Mouse (Mus musculus): ENCODE results near the gene Rbm7.
"Not testable (repeated sequence)": the region's sequence is repeated elsewhere in the genome, so short reads cannot be mapped to it uniquely, and the experiment has no call there.

The Rbm7 gene

DNA sequence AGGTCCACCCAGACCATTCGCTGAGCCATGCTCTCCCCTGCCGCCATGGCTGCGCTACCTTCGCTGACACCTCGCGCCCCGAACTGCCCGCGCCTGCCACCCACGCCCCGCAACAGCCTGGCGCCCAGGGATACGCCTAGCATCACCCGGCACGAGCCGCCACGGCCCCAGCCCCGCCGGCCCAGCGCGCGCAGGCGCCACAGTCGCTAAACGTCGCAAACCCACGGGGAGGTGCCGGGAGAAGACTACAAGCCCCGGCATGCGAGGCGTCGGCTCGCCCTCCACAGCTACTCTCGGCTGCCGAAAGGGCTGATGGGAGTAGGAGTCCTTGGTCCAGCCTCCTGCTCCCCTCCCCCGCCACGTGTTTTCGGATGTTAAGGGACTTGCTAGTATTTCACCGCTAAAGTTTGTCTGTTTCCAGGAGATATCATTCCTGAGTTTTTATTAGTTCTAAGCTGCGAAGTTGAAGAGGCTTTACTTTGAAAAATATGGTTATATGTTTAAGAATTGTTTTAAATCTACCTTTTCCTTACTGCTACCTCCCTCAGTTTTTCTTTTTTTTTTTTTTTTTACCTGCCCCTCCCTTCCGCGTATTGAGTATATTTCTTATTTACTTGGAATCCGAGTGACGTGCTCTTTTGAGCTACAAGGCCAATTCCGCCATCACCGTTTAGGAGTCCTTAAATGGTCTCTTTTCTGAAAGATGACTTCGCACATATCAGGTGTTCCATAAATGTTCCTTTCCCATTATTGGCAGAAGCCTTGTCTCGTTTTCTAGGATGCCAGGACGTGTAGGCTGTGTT is 14.5 kb downstream of the Rbm7 start, which contains the start of gene Rexo2:
Rexo2 (minus strand) TSS at position 213 of the 803 bp plus-strand sequence.
- peak; percentile 95 for DNase-seq (ENCODE audit: low read depth)

DNA sequence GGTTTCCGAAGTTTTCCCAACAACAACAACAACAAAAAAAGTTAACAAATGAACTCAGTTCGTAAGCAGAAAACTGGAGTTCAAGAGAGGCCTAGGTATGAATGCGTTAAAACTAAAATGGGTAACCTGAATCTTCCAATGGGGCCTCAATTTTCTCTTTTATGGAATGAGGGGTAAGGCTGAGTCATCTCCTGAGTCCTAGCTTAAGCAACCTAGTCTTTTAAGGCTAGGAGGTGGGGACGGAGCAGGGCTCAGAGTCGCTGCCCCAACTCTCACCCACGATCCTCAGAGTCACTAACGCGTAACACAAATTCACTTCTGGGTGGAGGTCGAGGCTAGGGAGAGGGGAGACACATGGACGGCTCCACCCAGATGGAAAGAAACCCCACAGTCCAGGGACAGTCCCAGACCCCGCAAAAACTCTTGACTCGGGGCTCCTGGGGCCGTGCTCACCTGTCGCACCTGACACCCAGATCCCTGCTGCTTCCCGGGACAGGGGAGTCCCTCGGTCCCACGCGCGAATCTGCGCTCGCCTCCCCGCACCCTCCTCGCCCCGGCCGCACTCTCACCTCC is 15.2 kb downstream of the Rbm7 start:
- no peak for DNase-seq (ENCODE audit: low read depth)

DNA sequence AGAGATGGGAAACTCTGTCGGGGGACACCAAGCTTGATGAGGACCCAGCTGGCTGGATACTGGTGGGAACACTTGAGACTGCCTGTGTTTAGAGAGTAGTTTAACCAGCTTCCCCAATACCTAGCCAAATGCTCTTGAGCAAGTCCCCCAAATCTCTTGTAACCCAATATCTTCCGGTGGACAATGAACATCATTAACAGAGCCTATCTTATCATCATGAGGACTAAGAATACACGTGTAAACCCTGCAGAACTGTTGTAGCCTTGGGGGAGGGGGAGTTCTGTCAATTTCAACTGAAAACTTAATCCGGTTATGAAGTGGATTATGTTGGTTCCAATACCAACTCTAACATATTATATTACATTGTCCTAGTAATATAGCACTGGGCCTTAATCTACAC is 16.3 kb downstream of the Rbm7 start:
- DNase-seq (ENCODE audit: low read depth), result no peak

DNA sequence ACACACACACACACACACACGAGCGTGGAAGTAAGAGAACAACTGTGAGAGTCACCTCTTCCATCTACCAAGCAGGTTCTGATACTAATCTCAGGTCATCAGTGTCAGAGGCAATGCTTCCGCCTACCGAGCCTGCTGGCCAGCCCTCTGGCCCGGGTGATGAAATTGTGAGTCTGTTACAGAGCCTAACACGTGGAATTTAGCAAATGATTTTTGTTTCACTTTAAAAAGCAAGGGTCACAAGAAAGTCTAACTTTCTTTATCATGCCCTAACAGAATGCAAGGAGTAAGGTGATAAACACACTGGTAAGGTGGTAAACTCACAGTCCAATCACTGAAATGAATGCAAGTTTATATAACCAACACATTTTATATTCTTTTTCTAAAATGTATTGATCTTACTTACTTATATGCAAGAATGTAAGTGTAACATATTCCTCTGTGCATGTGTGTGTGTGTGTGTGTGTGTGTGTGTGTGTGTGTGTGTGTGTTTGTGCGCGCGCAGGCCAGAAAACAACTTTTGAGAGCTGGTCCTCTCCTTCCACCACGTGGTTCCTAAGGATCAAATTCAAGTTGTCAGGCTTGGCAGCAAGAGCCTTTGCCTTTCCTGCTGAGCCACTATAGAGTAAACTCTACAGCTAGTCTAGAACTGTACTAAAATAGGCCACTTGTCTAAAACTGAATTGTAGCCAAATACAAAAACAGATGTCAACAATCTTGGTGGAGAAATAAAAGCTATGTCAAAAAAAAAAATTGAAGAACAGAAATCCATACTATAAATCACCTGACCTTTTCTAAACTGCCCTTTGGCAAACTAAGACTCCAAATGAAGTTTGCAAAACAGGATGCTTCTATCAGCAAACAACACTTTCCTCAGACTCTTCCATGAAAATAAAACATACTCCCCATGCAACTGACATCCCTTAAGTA is 18.6 kb downstream of the Rbm7 start:
- DNase-seq (ENCODE audit: low read depth), result no peak

DNA sequence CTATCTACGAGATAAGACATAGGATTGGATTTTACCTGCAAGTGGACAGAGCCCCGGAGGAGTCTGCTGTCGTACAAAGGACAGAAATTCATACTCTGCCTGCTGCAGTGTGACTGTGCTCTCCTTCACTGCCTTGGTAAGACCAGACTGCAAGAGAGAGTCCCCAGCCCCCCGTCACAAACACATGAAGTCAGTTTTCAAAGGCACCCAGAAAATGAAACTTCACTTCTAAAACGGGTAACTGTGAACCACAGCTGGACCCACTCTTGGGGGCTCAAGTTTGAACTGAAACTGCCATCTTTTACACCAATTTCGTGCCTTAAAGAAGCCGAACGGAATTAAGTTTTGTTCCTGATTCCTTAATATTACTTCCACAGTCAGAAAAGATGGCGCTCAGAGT is 20.7 kb downstream of the Rbm7 start:
- no peak for DNase-seq (ENCODE audit: low read depth)

DNA sequence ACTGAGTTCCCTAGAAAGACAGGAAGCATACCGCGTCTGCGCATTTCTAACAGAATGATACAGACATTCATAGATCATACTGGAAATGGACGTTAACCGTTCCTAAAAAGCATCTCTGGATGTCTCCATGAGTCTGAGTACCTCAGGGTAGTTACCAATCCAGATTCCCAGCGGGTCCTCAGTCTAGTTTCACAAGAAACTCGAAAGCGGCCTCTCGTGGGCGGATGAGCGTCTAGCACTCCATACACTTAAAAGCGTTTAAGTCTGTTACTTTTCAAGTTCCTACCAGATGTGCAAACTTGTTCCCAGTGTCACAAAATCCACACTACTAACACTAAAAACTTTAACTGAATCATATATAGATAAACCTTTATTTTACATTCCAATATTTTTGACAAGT is 22.0 kb downstream of the Rbm7 start:
- DNase-seq (ENCODE audit: low read depth), result no peak

DNA sequence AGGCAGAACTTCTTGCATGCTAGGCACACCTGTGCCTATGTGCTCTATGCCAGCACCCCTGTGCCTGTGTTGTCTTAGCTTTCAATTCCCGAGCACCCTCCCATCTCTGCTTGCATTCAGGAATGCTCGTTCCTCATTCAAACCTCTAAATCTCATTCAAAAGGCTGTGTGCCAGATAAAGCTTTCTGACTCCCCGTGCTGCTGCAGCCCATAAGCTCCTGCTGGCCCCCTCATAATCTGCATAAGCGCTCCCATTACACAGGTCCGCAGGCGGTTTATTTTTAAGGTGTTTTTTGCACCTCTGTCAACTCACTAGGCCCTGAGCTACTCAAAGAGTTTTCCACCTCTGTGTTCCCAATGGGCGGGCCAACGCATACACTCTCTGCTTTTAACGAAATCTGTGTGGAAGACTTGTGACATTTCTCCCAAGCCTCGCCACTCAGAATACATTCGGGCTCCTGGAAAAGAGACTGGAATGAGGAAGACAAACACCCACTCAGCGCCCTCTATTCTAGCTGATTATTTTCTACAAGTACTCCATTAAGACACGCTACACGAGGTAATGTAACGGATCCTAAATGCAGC is 22.6 kb downstream of the Rbm7 start:
- no peak for DNase-seq (ENCODE audit: low read depth)

DNA sequence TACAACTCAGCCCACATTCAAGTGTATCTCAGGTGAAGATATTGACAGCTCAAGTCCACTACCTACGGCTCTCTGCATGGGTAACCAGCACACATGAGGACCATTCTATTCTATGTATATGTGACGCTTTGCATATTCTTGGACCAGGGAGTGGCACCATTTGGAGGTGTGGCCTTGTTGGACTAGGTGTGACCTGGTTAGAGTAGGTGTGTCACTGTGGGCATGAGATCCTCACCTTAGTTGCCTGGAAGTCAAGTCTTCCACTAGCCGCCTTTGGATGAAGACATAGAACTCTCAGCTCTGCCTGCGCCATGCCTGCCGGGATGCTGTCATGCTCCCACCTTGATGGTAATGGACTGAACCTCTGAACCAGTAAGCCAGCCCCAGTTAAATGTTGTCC is 27.6 kb downstream of the Rbm7 start:
- DNase-seq (ENCODE audit: low read depth), result not testable (repeated sequence)

DNA sequence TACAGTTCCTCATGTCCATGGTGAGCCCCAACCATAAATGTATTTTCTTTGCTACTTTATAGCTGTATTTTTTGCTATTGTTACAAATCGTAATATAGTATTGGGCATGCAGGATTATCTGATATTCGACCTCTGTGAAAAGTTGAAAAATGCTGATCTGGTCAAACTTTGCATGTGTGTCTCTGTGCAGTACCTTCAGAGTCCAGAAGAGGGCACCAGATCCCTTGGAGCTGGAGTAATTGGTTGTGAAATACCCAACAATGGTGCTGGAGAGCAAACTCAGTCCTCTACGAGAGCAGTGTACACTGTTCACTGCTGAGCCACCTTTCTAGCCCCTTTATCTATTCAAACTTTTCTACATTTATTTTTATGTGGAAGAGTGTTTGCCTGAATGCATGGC is 28.3 kb downstream of the Rbm7 start:
- peak; percentile 60 for DNase-seq (ENCODE audit: low read depth)

DNA sequence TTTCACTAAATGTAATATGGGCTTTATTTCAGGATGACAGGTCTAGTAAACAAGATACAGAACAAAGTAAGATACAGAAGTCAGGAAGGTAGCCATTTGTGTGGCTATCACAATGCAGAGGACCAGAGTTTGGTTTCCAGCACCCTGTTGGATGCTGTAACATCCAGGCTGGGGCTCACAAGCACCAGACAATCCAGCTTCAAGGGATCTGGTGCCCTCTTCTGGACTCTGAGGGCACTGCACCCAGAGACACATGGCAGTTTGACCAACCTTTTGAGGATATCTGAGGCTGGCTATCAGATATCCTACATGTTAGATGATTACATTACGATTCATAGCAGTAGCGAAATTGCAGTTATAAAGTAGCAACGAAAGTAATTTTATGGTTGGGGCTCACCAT is 29.4 kb downstream of the Rbm7 start:
- DNase-seq (ENCODE audit: low read depth), result no peak

DNA sequence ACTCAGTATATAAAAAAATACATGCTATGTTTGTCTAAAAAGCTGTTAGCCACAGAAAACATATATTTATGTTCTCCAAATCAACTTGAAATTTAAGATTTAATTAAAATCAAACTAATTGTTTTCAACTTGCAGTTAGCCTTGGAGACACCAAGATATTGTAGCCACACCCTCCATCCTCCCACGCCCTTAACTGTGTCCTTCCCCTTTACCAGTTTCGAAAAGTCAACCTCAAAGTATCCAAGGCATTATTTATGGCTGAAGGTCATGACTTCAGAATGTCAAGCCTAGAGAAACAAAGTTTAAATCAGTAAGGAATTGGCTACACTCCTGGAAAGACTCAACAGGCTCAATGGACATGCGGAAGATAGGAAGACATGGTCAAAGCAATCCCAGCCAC is 33.6 kb downstream of the Rbm7 start:
- no peak for DNase-seq (ENCODE audit: low read depth)

DNA sequence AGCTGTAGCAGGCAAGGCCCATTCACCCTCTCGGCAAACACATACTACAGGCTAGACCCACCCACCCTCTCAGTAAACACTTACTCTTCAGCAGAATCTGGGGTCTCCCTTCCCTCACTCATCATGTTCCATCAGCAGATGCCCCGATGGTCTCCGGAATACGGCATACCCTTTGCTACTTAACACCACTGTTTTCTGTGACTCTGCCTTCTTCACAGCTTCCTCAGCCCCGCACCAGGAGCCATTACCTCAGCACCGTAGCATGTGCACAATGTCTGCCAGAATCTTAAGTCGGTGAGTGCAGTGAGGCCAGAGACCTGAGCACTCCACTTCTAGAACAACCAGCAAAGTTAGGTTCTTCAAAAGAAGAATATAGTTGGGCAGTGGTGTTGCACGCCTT is 34.4 kb downstream of the Rbm7 start:
- no peak for DNase-seq (ENCODE audit: low read depth)

DNA sequence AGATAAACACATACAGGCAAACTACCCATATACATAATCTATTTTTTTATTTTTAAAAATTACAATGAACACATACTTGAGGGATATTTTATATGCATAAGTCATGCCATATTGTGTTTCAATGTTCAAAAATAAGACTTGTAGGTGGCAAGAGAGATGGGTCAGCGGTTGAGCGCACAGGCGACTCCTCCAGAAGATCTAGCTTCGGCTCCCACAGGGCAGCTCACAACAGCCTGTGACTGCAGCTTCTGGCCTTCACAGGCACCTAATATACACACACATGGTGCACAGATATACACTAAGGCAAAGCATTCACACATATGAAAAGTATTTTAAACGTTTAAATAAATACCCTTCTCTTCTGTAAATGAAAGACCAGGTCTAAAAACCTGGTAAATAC is 35.7 kb downstream of the Rbm7 start:
- no peak for DNase-seq (ENCODE audit: low read depth)

DNA sequence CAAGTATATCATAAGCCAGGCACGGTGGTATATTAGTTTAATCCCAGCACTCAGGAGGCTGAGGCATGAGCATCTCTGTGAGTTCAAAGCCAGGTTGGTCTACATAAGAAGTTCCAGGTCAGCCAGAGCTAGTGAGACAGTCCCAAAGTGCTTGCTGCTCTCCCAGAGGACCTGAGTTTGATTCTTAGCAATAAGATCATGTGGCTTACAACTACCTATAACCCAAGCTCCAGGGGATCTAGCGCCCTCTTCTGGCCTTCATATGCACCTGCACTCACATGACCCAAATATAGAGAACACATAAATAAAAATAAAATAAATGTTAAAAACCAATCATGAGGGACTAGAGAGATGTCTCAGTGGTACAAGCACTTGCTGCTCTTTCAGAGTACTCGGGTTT is 36.2 kb downstream of the Rbm7 start:
- no peak for DNase-seq (ENCODE audit: low read depth)

DNA sequence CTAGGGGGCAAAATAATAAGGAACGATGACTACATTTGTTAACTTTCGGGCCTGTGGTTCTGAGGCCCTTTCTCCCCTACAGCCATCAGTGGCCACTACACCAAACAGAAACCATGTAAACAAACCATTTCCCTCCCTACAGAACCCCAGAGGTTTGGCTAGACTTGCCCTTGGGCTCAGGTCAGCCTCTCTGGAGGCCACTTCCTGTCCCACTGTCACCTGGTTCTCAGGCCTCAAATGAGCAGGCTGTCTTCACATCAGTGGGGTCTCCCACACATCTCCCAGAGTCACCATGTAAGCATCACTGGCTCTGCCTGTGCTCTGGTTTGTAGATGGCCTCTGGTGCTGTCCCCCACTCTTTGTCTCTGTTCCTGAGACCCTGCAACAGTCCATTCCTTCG is 39.1 kb downstream of the Rbm7 start:
- no peak for DNase-seq (ENCODE audit: low read depth)

DNA sequence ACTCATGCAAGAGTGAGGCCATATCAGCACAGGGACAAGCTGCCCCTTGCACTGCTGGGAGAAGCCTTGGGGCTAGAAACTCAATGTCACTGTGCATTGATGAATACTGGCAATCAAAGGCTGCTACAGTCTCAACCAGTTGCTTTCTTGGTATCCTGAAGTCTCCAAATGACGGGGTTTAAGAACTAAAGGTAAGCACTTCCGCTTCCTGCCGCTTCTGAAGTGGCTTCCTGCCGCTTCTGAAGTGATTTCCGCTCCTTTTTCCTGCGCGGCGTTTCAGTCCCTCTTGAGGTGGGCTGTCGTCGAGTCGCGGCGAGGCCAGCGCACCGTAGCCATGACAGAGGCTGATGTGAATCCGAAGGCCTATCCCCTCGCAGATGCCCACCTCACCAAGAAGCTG is 45.0 kb downstream of the Rbm7 start:
- DNase-seq (ENCODE audit: low read depth), result no peak

DNA sequence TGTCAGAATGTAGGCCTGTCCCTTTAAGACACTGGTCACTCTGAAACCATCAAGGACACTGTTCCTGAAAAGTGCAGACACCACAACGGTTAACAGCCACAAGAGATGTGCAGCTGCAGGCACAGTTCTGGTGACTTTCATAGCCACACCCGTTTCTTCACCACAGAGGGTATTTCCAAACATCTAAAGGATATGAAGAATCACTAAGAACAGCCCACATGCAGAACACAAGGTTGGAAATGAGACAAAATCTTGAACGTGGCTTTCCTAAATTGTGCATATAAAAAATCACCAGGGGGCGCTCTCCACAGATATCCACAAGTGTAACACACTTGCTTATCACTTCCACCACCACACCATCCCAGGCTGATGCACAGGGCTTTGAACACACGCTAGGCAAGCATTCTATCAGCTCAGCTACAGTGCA is 47.3 kb downstream of the Rbm7 start:
- peak; percentile 29 for DNase-seq (ENCODE audit: low read depth)

DNA sequence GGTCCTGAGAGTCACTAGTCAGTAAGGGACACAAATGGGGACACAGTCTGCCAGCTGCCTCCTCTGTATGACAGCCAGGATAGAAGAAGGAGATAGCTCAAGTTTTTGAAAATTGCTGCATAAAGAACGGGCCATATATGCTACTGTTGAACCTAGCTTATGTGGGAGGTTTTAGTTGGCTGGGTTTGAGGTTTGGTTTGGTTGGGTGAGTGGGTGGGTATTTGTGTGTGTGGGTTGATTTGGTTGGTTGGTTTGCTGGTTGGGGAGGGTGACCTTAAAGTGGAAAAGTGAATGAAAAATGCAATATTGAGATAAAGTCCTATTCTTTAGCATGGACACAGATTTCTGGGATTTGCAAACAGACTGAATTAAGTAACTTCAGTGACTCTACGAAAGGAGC is 50.3 kb downstream of the Rbm7 start:
- DNase-seq (ENCODE audit: low read depth), result no peak

DNA sequence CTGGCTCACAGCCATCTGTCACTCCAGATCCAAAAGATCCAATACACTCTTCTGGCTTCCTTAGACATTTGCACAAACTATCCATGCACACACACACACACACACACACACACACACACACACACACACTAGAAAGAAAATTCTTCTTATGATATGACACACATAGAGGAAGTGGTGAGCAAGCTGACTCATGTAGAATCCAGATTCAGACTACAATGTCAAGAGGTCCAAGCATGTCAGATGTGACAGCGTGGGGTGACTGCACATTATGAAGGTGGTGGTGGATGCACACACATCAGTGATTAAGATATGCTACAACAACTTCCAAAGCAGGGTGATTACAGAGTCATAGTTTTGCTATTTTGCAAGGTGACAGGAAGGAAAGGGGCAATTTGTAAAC is 51.2 kb downstream of the Rbm7 start:
- no peak for DNase-seq (ENCODE audit: low read depth)
